Mouse (Mus musculus): Measurements from ENCODE around the gene Polr3b. TPM values are rescaled to one million over a fixed set of nuclear protein-coding genes. Genes with fewer than 3 reads are reported as not detected.

Gene Polr3b
- polyA plus RNA-seq, 1 experiment from 2014 or later: 16.0 TPM

DNA sequence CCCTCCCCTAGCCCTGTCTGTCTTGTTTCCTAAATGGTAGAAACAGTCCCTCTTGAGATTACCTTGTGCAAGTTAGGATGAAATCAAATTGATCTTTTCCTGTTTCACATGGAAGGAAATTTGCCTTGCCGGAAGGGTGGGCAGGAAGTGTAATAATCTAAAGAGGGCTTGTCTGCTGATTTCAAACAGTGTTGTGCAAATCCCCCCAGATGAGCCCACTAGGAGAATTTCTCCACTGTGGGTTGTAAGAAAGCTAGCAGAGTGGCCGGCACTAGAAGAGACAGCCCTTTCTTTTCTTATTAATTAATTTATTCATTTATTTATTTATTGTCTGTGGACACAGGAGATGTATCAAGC is 36.8 kb upstream of the Polr3b start:
- whole genome bisulfite sequencing: 67% methylated on average over 2 of the region's 2 CpGs
- Histone ChIP-seq H3K27me3 (no peaks in the 10 kb centered on the region), H3K9ac (no peak overlapping the region), H3K4me1 (0 out of 2 replicates have a peak, but pooled peaks cover 3% of the 10 kb centered on the region), H3K4me3 (no peak overlapping the region), H3K36me3 (no peaks in the 10 kb centered on the region), H3K27ac (no peak overlapping the region), H3K9me3 (no peaks in the 10 kb centered on the region), H3K4me2 (replicated peaks) (no peak overlapping the region)
- no peak for ATAC-seq (ENCODE audit: low FRiP score, low read depth)

DNA sequence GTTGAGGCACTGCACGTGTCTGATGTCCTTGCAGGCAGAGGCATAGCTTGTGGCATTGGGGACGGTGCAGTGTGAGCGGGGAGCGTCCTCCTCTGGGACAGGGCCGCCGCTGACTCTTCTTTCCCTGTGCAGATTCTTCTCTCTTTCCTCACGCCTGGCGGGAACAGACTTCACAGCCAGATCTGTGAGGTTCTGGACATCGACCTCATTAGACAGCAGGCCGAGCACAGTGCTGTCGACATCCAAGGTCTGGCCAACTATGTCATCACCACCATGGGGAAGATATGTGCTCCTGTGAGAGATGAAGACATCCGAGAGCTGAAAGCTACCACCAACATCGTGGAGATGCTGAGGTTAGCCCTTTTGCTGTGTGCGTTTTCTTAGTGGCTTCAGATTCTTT is 31.1 kb upstream of the Polr3b start:
- H3K9ac ChIP-seq: no peak overlapping the region
- H3K4me1 ChIP-seq: no peaks in the 10 kb centered on the region
- H3K27ac ChIP-seq: no peak overlapping the region
- no peak overlapping the region for H3K4me3 ChIP-seq
- WGBS: 88% methylated on average over 14 of the region's 14 CpGs
- H3K9me3 ChIP-seq: no peaks in the 10 kb centered on the region
- peaks cover 14% of the 10 kb centered on the region for H3K36me3 ChIP-seq
- H3K4me2 ChIP-seq (replicated peaks): no peak overlapping the region
- no peak for ATAC-seq (ENCODE audit: low FRiP score, low read depth)
- no peaks in the 10 kb centered on the region for H3K27me3 ChIP-seq

DNA sequence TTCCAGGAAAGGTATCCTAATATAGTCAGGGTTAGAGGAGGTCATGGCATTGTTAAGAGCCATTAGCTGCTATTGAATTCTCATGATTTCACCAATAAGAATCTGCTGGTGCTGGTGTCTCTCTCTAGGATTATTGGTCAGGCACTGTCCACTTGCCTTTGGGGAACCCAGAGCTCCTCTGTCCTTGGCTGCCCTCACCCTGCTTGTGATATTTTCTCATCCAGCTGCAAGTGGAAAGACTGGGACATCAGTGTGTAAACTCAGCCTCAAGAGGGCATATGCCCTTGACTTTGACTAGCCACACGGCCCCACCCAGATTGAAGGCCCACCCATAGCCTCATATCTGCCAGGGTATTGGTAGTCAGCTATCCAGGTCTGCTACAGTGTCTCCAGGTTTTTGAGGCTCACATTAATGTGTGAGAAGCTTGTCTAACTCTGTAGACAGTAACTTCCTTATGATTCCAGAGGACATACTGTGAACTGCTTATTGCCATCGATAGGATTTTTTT is 30.4 kb upstream of the Polr3b start:
- 91% methylated on average over 2 of the region's 2 CpGs for WGBS
- Histone ChIP-seq H3K9me3 (no peaks in the 10 kb centered on the region), H3K4me2 (replicated peaks) (no peak overlapping the region), H3K27me3 (no peaks in the 10 kb centered on the region), H3K27ac (no peak overlapping the region), H3K9ac (no peak overlapping the region), H3K36me3 (peaks cover 14% of the 10 kb centered on the region), H3K4me1 (no peaks in the 10 kb centered on the region), H3K4me3 (no peak overlapping the region)
- ATAC-seq (ENCODE audit: low FRiP score, low read depth): no peak

DNA sequence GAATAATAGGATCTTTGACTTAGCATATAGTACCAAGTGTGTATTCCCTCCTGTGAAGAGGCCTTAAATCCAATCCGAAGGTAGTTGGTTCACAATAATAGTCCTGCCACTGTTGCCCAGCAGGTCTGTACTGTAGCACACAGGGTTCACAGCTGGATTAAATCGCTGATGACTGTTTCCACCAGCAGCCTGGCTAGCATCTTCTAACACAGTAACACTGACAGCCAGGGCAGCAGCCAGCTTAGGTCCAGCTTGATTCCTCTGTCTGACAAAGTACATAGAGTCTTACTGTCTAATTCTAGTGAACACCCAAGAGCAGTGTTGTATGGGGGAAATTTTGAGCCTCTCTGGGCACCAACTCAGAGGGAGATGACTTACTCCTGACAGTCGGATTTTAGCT is 29.3 kb upstream of the Polr3b start:
- Histone ChIP-seq H3K27me3 (no peaks in the 10 kb centered on the region), H3K36me3 (peaks cover 14% of the 10 kb centered on the region), H3K9ac (no peak overlapping the region), H3K27ac (no peak overlapping the region), H3K9me3 (no peaks in the 10 kb centered on the region), H3K4me3 (no peak overlapping the region), H3K4me1 (no peaks in the 10 kb centered on the region), H3K4me2 (replicated peaks) (no peak overlapping the region)
- no peak for ATAC-seq (ENCODE audit: low FRiP score, low read depth)
- 51% methylated on average over 3 of the region's 3 CpGs for WGBS

DNA sequence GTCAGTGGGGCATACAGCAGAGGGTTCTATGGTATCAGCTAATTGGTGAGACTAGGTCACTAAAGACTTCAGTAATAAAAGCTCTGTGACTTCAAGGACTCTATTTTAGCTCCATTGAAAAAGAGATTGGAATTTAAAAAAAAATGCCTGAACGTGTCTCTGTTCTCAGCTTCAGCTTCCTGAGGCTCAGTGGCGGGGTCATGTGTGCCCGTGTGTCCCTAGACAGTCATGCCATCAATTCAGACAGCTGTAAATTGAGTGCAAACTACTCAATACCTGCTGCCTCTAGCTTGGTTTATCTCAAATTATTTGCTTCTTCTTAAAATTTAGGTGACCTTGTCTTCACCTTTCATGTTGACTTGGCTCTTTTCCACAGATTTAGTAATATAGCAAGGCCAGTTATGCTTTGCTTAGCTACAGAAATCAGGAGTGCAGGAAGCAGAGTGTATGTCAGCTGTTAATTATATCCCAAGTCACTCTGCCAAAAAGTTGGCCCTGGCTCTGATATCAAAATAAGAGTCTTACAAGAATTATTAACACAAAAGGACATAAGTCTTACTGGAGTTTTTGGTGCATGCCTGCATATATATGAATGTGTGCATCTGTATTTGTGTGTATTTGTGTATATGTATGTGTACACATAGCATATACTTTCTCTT is 24.8 kb upstream of the Polr3b start:
- H3K4me2 ChIP-seq (replicated peaks): no peak overlapping the region
- no peak overlapping the region for H3K27ac ChIP-seq
- 56% methylated on average over 3 of the region's 3 CpGs for WGBS
- H3K9me3 ChIP-seq: no peaks in the 10 kb centered on the region
- ATAC-seq (ENCODE audit: low FRiP score, low read depth): no peak
- no peaks in the 10 kb centered on the region for H3K4me1 ChIP-seq
- 0 out of 2 replicates have a peak, but pooled peaks cover 2% of the 10 kb centered on the region for H3K36me3 ChIP-seq
- H3K9ac ChIP-seq: no peak overlapping the region
- no peak overlapping the region for H3K4me3 ChIP-seq
- H3K27me3 ChIP-seq: no peaks in the 10 kb centered on the region

DNA sequence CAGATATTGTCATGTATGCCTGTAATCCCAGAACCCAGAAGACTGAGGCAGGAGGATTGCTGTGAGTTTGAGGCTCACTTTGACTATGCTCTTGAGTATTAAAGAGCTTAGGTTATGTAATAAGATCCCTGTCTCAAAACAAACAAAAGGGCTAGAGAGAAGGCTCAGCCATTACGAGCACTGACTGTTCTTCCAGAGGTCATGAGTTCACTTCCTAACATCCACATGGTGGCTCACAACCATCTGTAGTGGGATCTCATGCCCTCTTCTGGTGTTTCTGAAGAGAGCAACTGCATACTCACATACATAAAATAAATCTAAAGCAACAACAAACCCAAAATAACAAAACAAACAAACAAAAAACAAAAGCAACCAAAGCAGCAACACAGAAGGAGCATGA is 23.9 kb upstream of the Polr3b start:
- Histone ChIP-seq H3K36me3 (peaks cover 6% of the 10 kb centered on the region; the same call in 1 of the 2 replicates), H3K9me3 (no peaks in the 10 kb centered on the region), H3K9ac (no peak overlapping the region), H3K4me1 (no peaks in the 10 kb centered on the region), H3K4me3 (no peak overlapping the region), H3K27me3 (no peaks in the 10 kb centered on the region), H3K4me2 (replicated peaks) (no peak overlapping the region), H3K27ac (no peak overlapping the region)
- 25% methylated on average over 1 of the region's 1 CpGs for WGBS
- no peak for ATAC-seq (ENCODE audit: low FRiP score, low read depth)

DNA sequence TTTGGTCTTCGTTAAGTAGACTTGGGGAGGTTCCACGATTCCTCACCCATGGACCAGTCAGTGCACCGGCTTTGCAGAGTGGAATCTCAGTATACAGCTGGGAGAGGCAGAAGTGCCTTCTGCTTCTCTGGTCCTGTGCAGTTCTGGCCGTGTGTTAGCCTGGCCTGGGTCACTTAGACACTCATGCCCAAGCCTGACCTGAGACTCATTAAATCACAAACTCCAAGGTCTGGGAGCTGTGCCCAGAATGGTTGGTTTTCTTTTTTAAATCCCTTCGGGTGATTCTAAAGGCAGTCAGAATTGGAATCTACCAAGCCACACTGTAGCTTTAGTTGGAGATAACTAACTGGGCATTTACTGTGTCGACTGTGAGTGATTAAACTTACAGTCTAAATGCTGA is 22.0 kb upstream of the Polr3b start:
- Histone ChIP-seq H3K27ac (no peak overlapping the region), H3K9me3 (no peaks in the 10 kb centered on the region), H3K4me1 (no peaks in the 10 kb centered on the region), H3K36me3 (peaks cover 8% of the 10 kb centered on the region; the same call in 1 of the 2 replicates), H3K9ac (no peak overlapping the region), H3K27me3 (no peaks in the 10 kb centered on the region), H3K4me3 (no peak overlapping the region), H3K4me2 (replicated peaks) (no peak overlapping the region)
- WGBS: 82% methylated on average over 6 of the region's 6 CpGs
- no peak for ATAC-seq (ENCODE audit: low FRiP score, low read depth)

DNA sequence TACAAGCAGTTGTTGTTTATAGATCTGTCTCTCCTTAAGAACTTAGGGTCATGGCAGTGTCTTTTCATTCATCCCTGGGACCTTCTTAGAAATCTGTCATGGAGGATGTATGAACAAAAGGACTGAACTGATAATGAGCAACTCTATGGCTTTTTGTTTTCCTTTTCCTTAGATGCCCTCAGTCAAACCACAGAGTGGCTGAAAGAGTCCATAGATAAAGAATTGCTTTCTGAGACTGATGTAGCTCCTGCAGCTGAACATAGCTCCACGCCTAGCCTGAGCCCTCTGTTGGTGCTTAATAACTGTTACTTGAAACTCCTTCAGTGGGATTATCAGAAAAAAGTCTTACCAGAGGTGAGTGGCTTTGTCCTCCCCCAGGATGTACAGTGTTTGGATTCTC is 17.8 kb upstream of the Polr3b start:
- H3K9ac ChIP-seq: no peak overlapping the region
- no peaks in the 10 kb centered on the region for H3K9me3 ChIP-seq
- no peak for ATAC-seq (ENCODE audit: low FRiP score, low read depth)
- WGBS: 74% methylated on average over 1 of the region's 1 CpGs
- H3K4me3 ChIP-seq: no peak overlapping the region
- no peaks in the 10 kb centered on the region for H3K4me1 ChIP-seq
- H3K4me2 ChIP-seq (replicated peaks): no peak overlapping the region
- no peak overlapping the region for H3K27ac ChIP-seq
- no peaks in the 10 kb centered on the region for H3K27me3 ChIP-seq
- H3K36me3 ChIP-seq: peaks cover 21% of the 10 kb centered on the region

DNA sequence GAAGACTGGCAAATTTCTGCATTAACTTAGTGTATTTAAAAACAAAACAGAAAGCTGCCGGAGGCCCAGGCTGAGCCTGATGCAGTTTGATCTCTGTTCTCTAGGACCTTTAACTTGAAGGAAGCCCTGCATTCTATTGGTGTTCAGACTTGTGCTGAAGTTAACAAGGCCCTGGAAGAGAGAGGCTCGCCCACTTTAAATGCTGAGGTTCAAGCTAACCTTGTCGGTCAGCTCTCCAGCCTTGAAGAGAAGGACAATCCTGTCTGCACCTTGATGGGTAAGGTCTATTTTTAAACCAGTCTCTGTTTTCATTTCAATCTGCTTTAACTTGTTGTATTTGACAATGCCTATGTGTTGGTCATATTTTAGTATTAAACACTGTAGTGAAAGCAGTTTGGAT is 13.7 kb upstream of the Polr3b start:
- Histone ChIP-seq H3K27ac (no peak overlapping the region), H3K27me3 (no peaks in the 10 kb centered on the region), H3K4me2 (replicated peaks) (no peak overlapping the region), H3K9me3 (no peaks in the 10 kb centered on the region), H3K36me3 (peaks cover 18% of the 10 kb centered on the region), H3K4me1 (peaks cover 7% of the 10 kb centered on the region; the same call in 1 of the 2 replicates), H3K9ac (no peak overlapping the region), H3K4me3 (no peak overlapping the region)
- ATAC-seq (ENCODE audit: low FRiP score, low read depth): no peak
- WGBS: 81% methylated on average over 3 of the region's 3 CpGs

- Histone ChIP-seq H3K4me1 (peaks cover 7% of the 10 kb centered on the region; the same call in 1 of the 2 replicates), H3K4me2 (replicated peaks) (no peak overlapping the region), H3K9ac (no peak overlapping the region), H3K9me3 (no peaks in the 10 kb centered on the region), H3K27me3 (no peaks in the 10 kb centered on the region), H3K4me3 (no peak overlapping the region), H3K36me3 (peaks cover 11% of the 10 kb centered on the region), H3K27ac (no peak overlapping the region)
- ATAC-seq (ENCODE audit: low FRiP score, low read depth): no peak
- WGBS: 23% methylated on average over 4 of the region's 4 CpGs
Observed at GRCm38 (mm10) chr10:84610324-84610723, 11.8 kb upstream of the Polr3b start.

DNA sequence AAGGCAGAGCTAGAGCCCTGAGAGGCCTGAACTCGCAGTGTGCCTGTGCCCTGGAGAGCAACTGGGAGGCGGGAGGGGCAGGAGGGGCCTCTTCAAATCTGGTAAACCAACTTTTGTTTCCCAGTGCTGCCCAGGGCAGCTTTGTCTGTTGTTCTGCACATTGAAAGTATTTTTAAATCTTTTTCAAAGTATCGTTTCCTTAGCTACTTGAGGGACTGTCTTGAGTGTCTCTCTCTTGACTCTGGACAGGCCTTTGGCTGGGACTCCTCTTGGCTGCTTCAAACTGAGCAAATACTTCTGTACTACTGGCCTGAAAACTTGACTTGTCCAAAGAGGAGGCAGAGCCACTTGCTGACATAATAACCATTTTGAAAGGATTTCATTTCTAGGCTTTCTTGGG is 11.3 kb upstream of the Polr3b start:
- H3K9me3 ChIP-seq: no peaks in the 10 kb centered on the region
- peaks cover 7% of the 10 kb centered on the region; the same call in 1 of the 2 replicates for H3K4me1 ChIP-seq
- H3K4me3 ChIP-seq: no peak overlapping the region
- no peak overlapping the region for H3K4me2 ChIP-seq (replicated peaks)
- H3K9ac ChIP-seq: no peak overlapping the region
- WGBS: 70% methylated on average over 3 of the region's 3 CpGs
- H3K36me3 ChIP-seq: peaks cover 7% of the 10 kb centered on the region
- no peak for ATAC-seq (ENCODE audit: low FRiP score, low read depth)
- H3K27me3 ChIP-seq: no peaks in the 10 kb centered on the region
- H3K27ac ChIP-seq: no peak overlapping the region

DNA sequence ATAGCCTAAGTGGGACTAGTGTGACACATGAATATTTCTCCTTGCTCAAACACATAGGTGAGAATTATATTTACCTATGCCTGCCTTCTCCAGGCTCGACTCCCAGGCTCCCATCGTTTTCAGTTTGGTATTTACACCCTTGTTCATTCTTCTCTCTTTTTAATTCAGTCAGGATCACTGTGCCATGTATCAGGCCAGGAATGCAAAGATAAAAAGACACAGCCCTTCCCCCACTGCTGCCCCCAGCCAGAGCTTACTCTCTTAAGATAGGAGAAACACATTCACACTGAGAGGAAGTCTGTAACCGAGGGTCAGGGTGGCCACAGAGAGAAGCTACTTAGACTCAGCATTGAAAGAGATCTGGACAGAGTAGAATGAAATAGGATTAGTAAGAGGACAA is 10.4 kb upstream of the Polr3b start:
- no peak for ATAC-seq (ENCODE audit: low FRiP score, low read depth)
- 55% methylated on average over 3 of the region's 3 CpGs for WGBS
- Histone ChIP-seq H3K27ac (no peak overlapping the region), H3K4me2 (replicated peaks) (no peak overlapping the region), H3K9me3 (no peaks in the 10 kb centered on the region), H3K27me3 (no peaks in the 10 kb centered on the region), H3K4me3 (no peak overlapping the region), H3K36me3 (no peaks in the 10 kb centered on the region), H3K4me1 (peaks cover 7% of the 10 kb centered on the region; the same call in 1 of the 2 replicates), H3K9ac (no peak overlapping the region)

- Histone ChIP-seq H3K27ac (no peak overlapping the region), H3K27me3 (no peaks in the 10 kb centered on the region), H3K9me3 (no peaks in the 10 kb centered on the region), H3K4me1 (peaks cover 7% of the 10 kb centered on the region; the same call in 1 of the 2 replicates), H3K9ac (no peak overlapping the region), H3K4me2 (replicated peaks) (no peak overlapping the region), H3K4me3 (no peak overlapping the region), H3K36me3 (no peaks in the 10 kb centered on the region)
- 75% methylated on average over 2 of the region's 2 CpGs for WGBS
- no peak for ATAC-seq (ENCODE audit: low FRiP score, low read depth)
Observed at GRCm38 (mm10) chr10:84612281-84612680, 9.8 kb upstream of the Polr3b start.

Data from limb, embryonic 13.5 days (tissue).